Comparison of ENCODE assay signal across 24 mouse cellular contexts in genomic region chr13:114672411-114672810, GRCm38 (mm10).
"Had no signal": no experiment of that assay in that cellular context is flagged by ENCODE, and none has a peak within 500 bp of the region (broad histone marks: within the 10 kb centered on the region; RNA-seq: fewer than 3 reads in every experiment).

No protein-coding gene starts in this region.

- H3K4me2 ChIP-seq: heart, embryonic 12.5 days; hindbrain, embryonic 12.5 days; hindbrain, embryonic 14.5 days; intestine, embryonic 15.5 days; limb, embryonic 12.5 days had no signal

- H3K4me3 ChIP-seq: gastrocnemius, adult 2 months; heart, embryonic 10.5 days; heart, embryonic 12.5 days; hindbrain, embryonic 10.5 days; hindbrain, embryonic 12.5 days; intestine, embryonic 15.5 days; layer of hippocampus, adult 2 months; left cerebral cortex, adult 2 months; limb, embryonic 10.5 days; limb, embryonic 12.5 days had no signal

- H3K36me3 ChIP-seq: heart, embryonic 10.5 days; heart, embryonic 12.5 days; hindbrain, embryonic 10.5 days; hindbrain, embryonic 12.5 days; intestine, embryonic 15.5 days; limb, embryonic 10.5 days; limb, embryonic 12.5 days had no signal

- H3K27ac ChIP-seq: gastrocnemius, adult 2 months; heart, embryonic 10.5 days; hindbrain, embryonic 10.5 days; hindbrain, embryonic 12.5 days; hindbrain, embryonic 14.5 days; intestine, embryonic 15.5 days; layer of hippocampus, adult 2 months; left cerebral cortex, adult 2 months; limb, embryonic 10.5 days; limb, embryonic 12.5 days had no signal

- H3K27me3 ChIP-seq: heart, embryonic 12.5 days; hindbrain, embryonic 12.5 days; intestine, embryonic 15.5 days; limb, embryonic 12.5 days had no signal

- H3K9me3 ChIP-seq: heart, embryonic 10.5 days; heart, embryonic 12.5 days; hindbrain, embryonic 10.5 days; hindbrain, embryonic 12.5 days; intestine, embryonic 15.5 days; limb, embryonic 10.5 days had no signal

- ATAC-seq: hindbrain, embryonic 16.5 days; inflammation-experienced regulatory T-cells, adult 6 months; intestine, embryonic 15.5 days; intestine, postnatal 0 days had no signal

- H3K4me1 ChIP-seq: heart, embryonic 10.5 days; heart, embryonic 12.5 days; hindbrain, embryonic 10.5 days; hindbrain, embryonic 12.5 days; intestine, embryonic 15.5 days; limb, embryonic 10.5 days; limb, embryonic 12.5 days had no signal

- DNase-seq: gastrocnemius, adult 2 months; gastrocnemius, postnatal 10 days; gastrocnemius, postnatal 25 days; heart, adult 18-20 months; heart, postnatal 10 days; heart, postnatal 4 days; kidney, adult 18-20 months; kidney, adult 8-10 months; kidney, postnatal 10 days; kidney, postnatal 25 days; kidney, postnatal 4 days had no signal

- H3K9ac ChIP-seq: heart, embryonic 12.5 days; hindbrain, embryonic 12.5 days; hindbrain, embryonic 14.5 days; intestine, embryonic 15.5 days; limb, embryonic 12.5 days had no signal
